Mouse (Mus musculus) E14TG2a.4 (cell line): ENCODE data around the gene Pcsk7.

Experiments
- CTCF ChIP-seq: conservative IDR thresholded peaks from 2 replicates; pipeline ENCODE4 v1.5.1; 2014; ENCODE audit warnings: low read length
- NANOG ChIP-seq: IDR thresholded peaks from 2 replicates; pipeline ENCODE4 v1.6.1; 2014; ENCODE audit warnings: borderline replicate concordance, low read length, mixed read lengths

DNA sequence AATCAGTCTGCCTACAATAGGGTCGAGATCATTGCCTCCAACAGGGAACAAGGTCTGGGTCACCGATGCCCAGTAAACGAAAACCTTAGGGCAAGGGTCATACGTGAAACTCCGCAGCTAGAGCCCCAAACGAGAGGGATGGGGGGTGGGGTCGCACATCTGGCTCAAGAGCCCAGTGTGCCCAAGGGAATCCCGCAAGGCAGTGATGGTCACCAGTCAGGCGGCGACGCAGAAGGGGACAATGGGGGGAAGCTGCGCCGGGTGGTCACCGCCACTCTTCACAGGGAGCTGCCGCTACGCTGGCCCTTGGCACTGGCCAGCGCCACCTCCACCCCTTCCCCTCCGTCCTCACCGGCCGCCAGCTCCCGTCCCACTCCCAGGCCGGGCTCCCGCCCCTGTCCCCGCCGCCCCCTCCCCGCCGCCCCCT lies 473 bp upstream of the Pcsk7 start:
- TF ChIP-seq CTCF (no peak), NANOG (no peak)
